Mouse (Mus musculus) G1E (cell line): ENCODE results near the gene Skil.

Source experiments
- CTCF ChIP-seq: IDR thresholded peaks from 2 replicates; pipeline ENCODE4 v1.5.1; 2012; ENCODE audit warnings: low read depth, low read length, inconsistent platforms, mixed read lengths
- GATA1 ChIP-seq: IDR thresholded peaks from 2 replicates; pipeline ENCODE4 v1.6.1; 2012; ENCODE audit warnings: borderline replicate concordance, low read length, inconsistent platforms, mixed read lengths
- POLR2AphosphoS5 ChIP-seq: IDR thresholded peaks from 2 replicates; pipeline ENCODE4 v1.6.1; 2012; ENCODE audit warnings: low read depth, low read length, inconsistent platforms; ENCODE audit not compliant: insufficient replicate concordance
- TAL1 ChIP-seq: conservative IDR thresholded peaks from 2 replicates; pipeline ENCODE4 v1.6.1; 2012; ENCODE audit warnings: low read depth, low read length, inconsistent platforms, mixed read lengths

GRCm38 (mm10) chr3:31077068-31077703, 17.7 kb upstream of the Skil start:
- TF ChIP-seq CTCF (no peak), TAL1 (no peak), GATA1 (no peak), POLR2AphosphoS5 (no peak)
